28 mouse cellular contexts compared by ENCODE assay signal in the genomic region with DNA sequence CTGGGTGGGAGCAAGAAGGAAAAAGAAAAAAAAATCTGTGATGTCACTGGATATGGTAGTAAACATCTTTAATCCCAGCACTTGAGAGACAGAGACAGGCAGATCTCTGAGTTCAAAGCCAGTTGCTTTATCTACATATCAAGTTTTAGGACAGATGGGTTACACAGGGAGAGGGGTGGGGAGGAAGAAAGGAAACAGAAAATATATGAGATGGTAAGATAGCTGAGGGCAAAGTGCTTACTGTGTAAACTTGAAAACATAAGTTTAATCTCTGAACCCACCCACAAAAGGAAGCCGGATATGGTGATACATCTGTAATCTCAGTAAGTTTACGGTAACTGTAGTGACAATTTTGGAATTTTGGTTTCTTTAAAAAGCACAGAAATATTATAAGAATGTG. TPM values are rescaled to one million over a fixed set of nuclear protein-coding genes. Genes with fewer than 3 reads are reported as not detected.
DNase-seq lines count a peak whose midpoint lies in the region; ATAC-seq lines count a peak whose summit lies in the region.
"Had no signal": no experiment of that assay in that cellular context is flagged by ENCODE, and none has a peak within 500 bp of the region (broad histone marks: within the 10 kb centered on the region; RNA-seq: fewer than 3 reads in every experiment).

No protein-coding gene starts in this region.

- H3K4me1 ChIP-seq in kidney, embryonic 14.5 days (ENCODE audit: control insufficient read depth, insufficient read depth, low read length): no peaks in the 10 kb centered on the region
- H3K4me1 ChIP-seq: embryonic facial prominence, embryonic 13.5 days; embryonic facial prominence, embryonic 15.5 days; forebrain, embryonic 10.5 days; forebrain, embryonic 12.5 days had no signal

- H3K9me3 ChIP-seq in kidney, embryonic 14.5 days (ENCODE audit: control insufficient read depth, low read length): peaks cover 3% of the 10 kb centered on the region; the same call in 1 of the 2 replicates
- H3K9me3 ChIP-seq: embryonic facial prominence, embryonic 13.5 days; embryonic facial prominence, embryonic 15.5 days; forebrain, embryonic 10.5 days; forebrain, embryonic 12.5 days had no signal

- no peaks in the 10 kb centered on the region for H3K36me3 ChIP-seq in kidney, embryonic 14.5 days (ENCODE audit: control insufficient read depth, insufficient read depth, low read length)
- H3K36me3 ChIP-seq: embryonic facial prominence, embryonic 13.5 days; embryonic facial prominence, embryonic 15.5 days; forebrain, embryonic 10.5 days; forebrain, embryonic 12.5 days had no signal

- no peak overlapping the region for H3K27ac ChIP-seq in kidney, embryonic 14.5 days (ENCODE audit: low read depth, low read length)
- H3K27ac ChIP-seq: embryonic facial prominence, embryonic 13.5 days; embryonic facial prominence, embryonic 15.5 days; forebrain, embryonic 10.5 days; forebrain, embryonic 12.5 days had no signal

- H3K4me3 ChIP-seq in kidney, embryonic 14.5 days (ENCODE audit: low read length): no peak overlapping the region
- H3K4me3 ChIP-seq: embryonic facial prominence, embryonic 13.5 days; embryonic facial prominence, embryonic 15.5 days; erythroblast, embryonic 14.5 days; forebrain, embryonic 10.5 days; forebrain, embryonic 12.5 days had no signal

- H3K9ac ChIP-seq in kidney, embryonic 14.5 days (ENCODE audit: low read depth, low read length): no peak overlapping the region
- H3K9ac ChIP-seq: embryonic facial prominence, embryonic 13.5 days; embryonic facial prominence, embryonic 15.5 days; forebrain, embryonic 12.5 days had no signal

- WGBS in kidney, embryonic 14.5 days: 77% methylated on average over 2 of the region's 2 CpGs

- H3K27me3 ChIP-seq in kidney, embryonic 14.5 days (ENCODE audit: control insufficient read depth, insufficient read depth, low read length): no peaks in the 10 kb centered on the region
- H3K27me3 ChIP-seq: embryonic facial prominence, embryonic 13.5 days; embryonic facial prominence, embryonic 15.5 days; forebrain, embryonic 12.5 days had no signal

- no peak for ATAC-seq in kidney, embryonic 14.5 days (ENCODE audit: low FRiP score, low TSS enrichment)
- ATAC-seq: forebrain, embryonic 14.5 days; forebrain, embryonic 16.5 days had no signal

- DNase-seq in 416B (ENCODE audit: low read depth): peak; percentile 8
- DNase-seq in CD4-positive helper T cell, adult 2 months (ENCODE audit: low read depth, low spot score): peak; percentile 59
- DNase-seq in induced T-regulatory cell, adult 2 months (ENCODE audit: low read depth): peak; percentile 57
- no peak for DNase-seq in layer of hippocampus, postnatal 25 days (ENCODE audit: extremely low spot score in 1 of 2, low spot score in 1 of 2)
- no peak for DNase-seq in lung, postnatal 10 days
- DNase-seq: adrenal gland, adult 8-10 months; adrenal gland, postnatal 14 days; adrenal gland, postnatal 36 days; B cell, adult 2 months; cerebellum, adult 11-12 months; cerebellum, adult 2 months; cerebellum, adult 9-10 months; cerebellum, postnatal 10 days; cerebellum, postnatal 25 days; embryo, embryonic 11 days had no signal

- no peak overlapping the region for H3K4me2 ChIP-seq in kidney, embryonic 14.5 days (replicated peaks; ENCODE audit: low read depth, low read length)
- H3K4me2 ChIP-seq: embryonic facial prominence, embryonic 13.5 days; embryonic facial prominence, embryonic 15.5 days; forebrain, embryonic 12.5 days had no signal

RNA-seq across cellular contexts. Expression of a gene that starts 46.0 kb away (rescaled TPM):
- not detected for total RNA-seq in layer of hippocampus, postnatal 25 days (2021)
- polyA plus RNA-seq in kidney, embryonic 14.5 days (2014; fragmentation: Nextera tagmentation; extraction: Ambion mirVana): not detected in 2 replicates
- total RNA-seq: adrenal gland, adult 18-20 months; adrenal gland, adult 8-10 months; adrenal gland, postnatal 14 days; adrenal gland, postnatal 36 days; MEL had no signal
- polyA plus RNA-seq: cerebellum, adult 2 months; cortical plate, adult 2 months; embryonic facial prominence, embryonic 11.5 days; embryonic facial prominence, embryonic 13.5 days; embryonic facial prominence, embryonic 15.5 days; erythroblast, embryonic 14.5 days; forebrain, embryonic 10.5 days; forebrain, embryonic 12.5 days; forebrain, embryonic 14.5 days; forebrain, embryonic 16.5 days; frontal cortex, adult 2 months had no signal

Comparison
In these comparisons a context has a peak if more than half of its experiments do, and no peak if none do; other contexts are left out.
1. DNase-seq: peak in 416B (single experiment), CD4-positive helper T cell, adult 2 months (single experiment) and induced T-regulatory cell, adult 2 months (single experiment); none in layer of hippocampus, postnatal 25 days (0 of 2) and lung, postnatal 10 days (single experiment).